Mouse (Mus musculus): ENCODE measurements around the gene C1qa.

The C1qa gene

DNA sequence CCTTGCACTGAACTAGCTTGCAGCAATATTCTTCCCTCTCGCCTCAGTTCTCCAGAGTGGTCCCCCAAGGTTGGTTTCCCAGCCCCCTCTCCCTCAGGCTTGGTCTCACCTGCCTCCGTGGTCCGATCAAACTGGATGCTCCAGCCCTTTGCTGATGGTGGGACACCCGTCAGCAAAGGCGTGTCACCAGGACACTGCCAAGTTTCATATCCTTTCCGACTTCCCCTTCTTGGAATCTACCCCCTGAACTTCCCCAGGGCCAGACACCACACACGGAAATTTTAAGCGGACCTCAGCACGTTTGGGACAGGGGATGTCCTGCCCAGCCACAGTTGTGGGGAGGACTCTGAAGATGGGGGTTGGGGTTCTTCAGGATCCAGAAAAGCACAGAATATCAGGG, at the start of gene C1qa:
Gene C1qa, minus strand, starts transcription at position 167 of the 400 bp plus-strand sequence.
- no peak for DNase-seq

DNA sequence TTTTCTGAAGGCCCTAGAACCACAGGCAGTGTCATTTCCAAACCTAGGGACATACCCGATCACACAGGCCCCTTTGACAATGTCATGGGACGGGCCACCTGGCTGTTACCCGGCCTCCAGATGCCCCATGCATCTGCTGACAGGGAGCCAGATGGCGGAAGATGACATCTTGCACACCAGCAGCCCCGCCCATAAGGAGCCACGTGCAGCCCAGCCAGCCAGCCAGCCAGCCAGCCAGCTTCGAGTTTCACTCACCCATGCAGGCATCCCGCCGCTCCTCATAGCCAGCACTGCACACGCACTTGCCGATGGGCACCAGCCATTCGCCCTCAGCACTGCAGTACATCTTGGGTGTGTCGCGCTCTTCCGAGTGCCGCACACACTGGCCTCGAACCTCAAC, 46.8 kb upstream of the C1qa start:
- no peak for DNase-seq

DNA sequence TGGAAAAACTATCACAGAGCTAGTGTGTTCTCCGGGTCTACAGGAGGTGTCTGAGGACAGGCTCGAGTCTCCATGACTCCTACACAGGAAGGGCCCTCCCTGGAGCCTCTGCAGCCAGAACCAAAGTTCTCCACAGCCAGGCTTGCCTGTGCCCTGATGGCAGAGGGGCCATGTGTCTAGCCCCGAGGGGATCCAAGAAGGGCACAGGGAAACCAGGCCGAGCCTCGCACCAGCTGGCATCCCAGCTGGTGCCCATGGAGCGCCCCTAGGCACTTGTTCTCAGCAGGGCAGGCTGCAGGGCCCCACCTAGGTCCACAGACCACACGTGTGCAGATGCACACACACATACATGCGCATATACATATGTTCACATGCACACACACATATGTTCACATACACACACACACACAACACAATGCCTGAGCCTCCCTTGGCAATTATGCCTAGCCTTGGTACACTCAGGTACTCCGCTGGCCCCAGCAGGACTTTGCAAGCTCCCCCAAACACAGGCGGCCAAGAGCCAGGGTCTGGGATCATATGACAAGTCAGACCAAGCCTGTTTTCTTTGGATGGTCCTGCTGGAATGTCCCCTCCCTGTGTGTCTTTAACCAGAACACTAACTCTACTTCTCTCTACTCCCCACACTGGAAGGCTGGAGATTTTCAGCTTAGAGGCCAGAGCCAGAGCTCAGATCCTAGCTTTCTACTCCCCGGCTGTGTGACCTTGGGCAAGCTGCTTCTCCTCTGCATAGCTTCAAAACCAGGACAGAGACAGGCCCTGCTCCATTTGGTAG, 46.2 kb upstream of the C1qa start:
- DNase-seq = peak; percentile 39 to 51

DNA sequence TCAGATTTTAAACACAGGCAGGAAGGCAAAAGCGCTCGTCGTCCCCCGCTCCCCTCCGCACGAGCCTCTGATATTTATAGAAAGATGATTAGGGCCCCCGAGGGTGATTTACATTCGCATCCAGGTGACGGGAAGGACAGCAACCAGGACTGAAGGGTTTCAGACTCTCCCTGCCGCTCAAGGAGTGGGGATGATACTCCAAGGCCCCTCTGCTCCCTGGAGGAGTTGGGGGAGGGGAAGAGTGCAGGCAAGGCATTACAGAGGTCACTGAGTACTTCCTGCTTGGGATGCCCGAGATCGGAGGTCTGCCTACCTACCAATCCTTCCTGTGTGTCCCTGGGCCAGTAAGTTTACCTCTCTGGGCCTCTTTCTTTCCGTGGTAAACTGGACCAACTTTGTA, 44.6 kb upstream of the C1qa start:
- DNase-seq = no peak

DNA sequence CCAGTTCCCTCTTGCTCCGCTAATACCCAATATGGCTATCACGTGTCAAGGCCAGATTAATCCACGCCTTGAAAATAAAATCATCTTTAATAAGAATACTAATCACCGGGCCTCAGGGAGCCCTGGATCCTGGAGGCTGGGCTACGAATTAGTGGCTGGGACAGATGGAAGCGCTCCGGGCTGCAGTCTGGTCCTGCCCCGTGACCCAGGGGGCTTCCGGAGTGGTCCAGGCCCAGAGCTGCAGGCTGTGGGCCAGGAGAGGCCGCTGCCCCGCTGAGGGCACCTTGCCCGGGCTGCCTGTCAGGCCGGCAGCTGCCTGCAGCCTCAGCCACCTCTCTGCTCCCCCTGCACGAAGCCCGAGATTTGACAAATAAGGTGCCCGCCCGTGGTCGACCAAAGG, 44.2 kb upstream of the C1qa start:
- peak; percentile 68 to 74 for DNase-seq

DNA sequence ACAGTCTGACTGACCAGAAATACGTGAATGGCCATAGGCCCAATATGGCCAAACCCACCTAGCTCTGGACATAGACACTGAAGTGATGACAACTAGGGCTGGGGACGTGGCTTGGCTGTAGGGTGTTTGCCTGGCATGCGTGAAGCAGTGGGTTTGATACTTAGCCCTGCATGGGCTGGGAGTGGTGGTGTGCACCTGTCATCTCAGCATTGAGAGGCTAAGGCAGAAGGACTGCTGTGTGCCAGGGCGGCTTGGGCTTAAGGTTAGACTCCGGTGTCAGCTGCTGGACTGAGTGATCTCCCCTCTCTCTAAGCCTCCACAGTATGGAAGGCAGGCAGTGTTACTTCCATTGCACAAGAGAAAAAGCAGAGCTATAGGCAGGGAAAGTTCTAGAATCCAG, 39.3 kb upstream of the C1qa start:
- DNase-seq = no peak

DNA sequence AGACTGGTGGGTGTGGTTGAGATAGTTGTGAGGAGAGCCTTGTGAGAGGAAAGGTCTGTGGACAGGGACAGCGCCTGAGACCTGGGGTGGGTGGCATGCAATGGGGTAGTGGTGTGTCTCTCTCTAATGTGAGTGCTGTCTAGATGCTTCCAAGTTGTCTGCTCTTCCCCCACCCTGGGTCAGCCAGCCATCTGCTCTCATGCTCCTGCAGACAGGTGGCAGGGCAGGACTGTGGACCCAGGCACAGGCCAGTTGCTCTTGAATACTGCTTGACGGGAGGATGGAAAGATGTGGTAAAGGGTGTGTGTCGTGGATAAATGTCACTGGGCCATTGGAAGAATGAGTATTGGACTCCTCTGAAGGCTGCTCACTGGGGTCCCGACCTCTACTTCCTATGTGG, 38.7 kb upstream of the C1qa start:
- DNase-seq = peak; percentile 67 to 77

DNA sequence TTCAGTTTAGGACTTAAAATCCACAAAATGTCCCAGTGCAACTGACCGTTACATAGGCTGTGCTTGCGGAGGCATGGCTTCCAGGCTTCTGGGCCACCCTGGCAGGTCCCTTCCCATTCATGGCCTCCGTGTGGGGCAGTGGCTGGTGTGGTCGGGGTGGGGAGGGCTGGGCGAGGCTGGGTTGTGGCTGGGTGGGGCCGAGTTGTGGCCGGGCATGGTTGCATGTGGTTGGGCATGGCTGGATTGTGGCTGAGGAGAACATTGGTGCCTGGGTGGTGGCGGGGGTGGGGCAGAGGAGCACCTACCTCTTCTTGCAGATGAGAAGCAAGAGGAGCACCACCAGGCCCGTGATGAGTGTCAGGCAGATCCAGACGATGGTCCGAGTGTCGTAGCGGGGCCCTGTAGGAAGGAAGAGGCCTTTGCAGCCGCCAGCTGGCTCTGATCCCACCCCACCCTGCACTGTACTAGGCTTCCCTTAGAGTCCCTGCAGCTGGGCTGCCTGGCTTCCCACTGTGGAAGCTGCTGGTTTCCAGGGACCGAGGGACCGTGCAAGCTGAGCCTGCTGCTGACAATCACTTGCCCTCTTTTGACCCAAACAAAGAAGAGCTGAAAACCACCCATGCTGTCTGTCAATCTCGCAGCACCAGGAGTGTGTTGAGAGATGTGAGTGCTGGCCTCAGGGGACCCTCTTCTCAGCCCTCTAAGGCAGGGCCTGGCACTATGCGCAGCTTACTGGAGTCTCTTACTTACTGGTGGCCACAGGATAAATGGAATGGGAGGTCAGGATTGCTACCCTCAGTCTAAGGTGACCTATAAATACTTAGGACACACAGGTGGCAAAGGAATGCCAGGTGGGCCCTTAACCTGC, 36.4 kb upstream of the C1qa start:
- no peak for DNase-seq

DNA sequence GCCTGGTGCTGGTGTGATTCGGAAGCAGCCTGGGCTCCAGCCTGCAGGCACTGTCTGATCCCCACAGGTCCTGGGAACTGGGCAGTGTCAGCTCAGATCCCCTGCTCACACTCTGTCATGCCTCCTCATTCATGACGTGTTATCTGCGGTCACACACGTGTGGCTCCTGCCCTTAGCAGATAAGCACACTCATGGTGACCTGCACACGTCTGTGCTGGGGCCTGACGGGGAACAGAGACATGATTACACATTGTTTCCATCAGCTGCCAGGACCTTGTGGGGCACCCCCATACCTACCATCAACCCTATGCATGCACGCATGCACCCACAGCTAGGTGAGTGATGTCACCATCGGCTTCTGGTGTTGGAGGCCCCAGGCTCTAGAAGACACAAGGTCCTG, 31.9 kb upstream of the C1qa start:
- no peak for DNase-seq

DNA sequence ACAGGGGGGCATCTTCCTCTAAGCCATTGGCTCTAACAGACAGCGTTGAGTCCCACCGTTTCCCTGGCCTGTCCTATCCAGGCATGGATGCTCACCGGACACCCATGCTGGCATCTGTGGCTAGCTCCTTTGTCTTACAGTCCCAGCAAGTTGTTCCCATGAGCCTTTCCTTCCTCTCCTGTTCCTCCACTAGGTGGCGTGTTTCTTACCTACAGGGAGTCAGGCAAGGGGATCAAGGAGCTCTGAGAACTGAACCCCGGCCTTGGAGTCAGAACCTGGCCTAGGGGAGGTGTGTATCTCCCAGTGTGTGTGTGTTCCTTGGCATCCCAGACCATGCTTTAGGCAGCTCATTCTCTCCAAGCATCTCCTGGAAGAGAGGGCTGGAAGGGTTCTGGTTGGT, 30.3 kb upstream of the C1qa start:
- DNase-seq = peak; percentile 23 to 57

DNA sequence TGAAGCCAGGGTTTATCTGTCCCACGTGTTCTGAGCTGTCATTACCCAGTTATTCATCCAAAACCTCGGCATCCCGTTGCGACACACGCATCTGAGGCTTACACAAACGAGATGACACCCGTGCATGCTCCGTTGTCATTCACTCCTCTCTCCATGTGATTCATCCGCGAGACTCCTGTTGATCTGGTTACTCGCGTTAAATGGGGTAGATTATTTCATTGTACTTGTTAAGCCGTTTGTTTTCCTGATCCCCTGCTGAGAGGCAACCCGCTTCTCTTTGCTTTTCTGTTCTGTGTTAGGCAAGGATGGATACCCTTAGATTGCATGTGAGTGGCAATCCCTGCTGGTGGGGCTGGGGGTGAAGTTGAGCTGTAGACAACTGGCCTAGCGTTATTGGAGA, 27.2 kb upstream of the C1qa start:
- no peak for DNase-seq

DNA sequence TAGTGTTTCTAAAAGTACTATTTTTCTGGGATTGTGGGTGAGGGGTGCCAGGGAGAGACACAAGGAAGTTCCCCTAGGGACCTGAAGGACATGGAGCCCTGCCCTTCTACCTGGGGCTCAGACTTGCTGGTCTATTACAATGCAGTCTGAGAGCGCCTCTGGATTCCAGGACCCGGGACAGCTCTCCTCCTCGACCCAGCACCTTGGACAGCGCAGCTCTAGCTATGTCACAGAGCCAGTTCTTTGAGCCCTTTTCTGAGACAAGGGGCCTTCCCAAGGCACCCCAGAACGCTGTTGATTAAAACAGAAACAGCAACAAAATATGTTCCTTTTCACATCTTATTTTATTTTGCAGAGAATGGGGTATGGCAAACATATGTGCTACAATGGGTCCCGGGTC, 25.9 kb upstream of the C1qa start:
- no peak for DNase-seq

DNA sequence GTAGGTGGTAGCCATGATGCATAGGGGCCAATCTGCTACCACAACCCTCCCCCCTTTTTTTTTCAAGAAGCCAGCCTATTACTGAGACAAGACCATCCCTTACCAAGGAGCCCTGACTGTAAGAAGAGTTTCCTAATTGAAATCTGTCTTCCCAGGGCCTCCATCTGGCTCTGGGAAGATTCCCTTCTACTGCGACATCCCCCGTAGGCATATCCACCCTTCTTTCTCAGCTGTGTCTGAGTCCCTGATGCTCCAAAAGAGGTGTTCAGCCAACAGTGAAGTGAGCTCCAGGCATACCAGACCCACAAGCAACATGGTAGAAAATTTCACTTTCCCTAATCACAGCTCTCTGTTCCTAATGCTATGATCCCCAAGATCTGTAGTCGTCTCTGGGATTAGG, 20.9 kb upstream of the C1qa start:
- DNase-seq = no peak

DNA sequence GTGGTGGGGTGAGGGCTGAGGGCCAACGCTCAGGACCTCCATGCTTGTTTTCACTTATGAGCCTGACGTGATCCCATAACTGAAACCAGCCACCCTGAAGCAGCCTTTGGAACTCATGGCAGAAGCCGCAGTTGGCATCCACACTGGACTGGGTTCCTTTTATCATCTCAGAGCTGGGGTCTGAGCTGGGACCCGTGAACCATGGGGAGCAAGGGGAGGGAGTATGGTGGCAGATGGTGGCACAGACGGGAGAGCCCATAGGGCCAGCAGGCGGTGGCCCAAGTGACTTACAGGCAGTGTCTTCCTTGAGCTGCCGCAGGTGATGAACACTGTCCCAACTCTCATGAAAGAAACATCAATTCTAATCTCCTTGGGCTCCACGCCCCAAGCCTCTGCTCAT, 20.2 kb upstream of the C1qa start:
- DNase-seq = no peak

DNA sequence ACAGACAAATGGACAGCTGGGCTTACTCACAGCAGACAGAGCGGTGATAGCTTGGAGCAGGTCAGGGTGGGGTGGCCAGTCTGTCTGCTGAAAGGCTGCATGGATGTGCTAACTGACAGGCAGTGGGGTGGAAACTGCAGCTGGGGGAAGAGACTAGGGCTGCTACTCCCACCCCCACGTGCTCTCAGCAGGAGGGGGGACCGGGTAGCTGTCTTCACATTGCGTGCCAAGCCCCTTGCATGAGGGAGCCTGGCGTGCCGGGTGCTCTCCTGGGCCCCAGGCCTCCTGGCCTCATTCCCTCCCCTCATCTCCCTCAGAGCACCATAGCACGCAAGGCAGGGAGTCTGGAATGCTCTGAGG, 18.5 kb upstream of the C1qa start:
- DNase-seq = no peak

DNA sequence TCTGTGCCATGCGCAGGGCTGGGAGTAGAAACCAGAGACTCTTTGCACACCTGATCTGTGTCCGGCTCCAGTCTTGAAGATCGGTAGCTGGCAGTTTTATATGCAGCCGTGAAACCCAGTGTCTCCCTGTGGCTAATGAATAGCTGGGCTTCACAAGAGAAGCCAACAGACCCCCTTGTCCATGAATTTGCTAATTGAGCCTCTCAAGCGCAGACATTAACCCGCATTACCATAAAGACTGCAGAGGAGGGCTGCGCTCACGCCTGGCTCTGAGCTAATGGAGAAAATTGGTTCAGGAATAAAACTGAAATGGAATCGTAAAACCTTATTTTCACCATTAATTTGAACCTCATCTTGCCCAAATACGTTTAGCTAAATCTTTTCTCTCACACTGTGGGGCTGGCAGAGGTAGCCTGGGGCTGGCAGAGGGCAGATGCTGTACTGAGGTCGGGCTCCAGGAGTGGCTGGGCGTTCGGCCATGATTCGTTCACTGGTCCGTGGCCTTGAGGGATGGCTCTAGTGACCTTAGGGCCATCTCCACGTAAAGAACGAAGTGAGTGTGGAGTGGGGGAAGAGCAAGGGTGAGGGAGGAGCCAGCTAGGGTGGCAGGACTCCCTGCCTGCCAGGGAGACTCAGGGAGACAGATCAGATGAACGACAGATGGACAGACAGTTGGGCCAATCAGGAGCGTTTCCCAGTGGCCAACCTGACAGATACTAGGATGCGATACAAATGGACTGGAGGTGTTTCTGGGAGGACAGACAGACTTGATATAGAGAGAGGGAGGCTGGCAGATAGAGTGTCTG, 18.0 kb upstream of the C1qa start:
- peak; percentile 59 to 65 for DNase-seq

DNA sequence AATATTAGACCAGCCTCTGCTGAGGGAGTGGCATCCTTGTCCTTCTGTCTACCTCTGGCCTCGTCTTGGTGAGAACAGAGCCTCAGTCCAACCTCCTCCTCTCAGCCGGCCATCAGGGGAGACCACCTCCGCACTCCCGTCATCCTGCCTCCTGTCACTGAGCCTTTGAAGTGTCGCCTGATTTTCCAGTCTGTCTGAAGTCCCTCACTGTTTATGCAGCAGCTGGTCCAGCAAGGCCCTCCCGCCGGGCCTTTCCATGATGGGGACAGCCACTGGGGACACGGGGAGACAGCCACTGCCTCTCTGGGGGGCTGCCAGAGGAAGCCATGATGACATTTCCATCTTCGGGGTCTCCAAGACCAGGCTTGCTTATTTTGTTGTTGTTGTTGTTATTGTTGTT, 14.2 kb upstream of the C1qa start:
- no peak for DNase-seq

DNA sequence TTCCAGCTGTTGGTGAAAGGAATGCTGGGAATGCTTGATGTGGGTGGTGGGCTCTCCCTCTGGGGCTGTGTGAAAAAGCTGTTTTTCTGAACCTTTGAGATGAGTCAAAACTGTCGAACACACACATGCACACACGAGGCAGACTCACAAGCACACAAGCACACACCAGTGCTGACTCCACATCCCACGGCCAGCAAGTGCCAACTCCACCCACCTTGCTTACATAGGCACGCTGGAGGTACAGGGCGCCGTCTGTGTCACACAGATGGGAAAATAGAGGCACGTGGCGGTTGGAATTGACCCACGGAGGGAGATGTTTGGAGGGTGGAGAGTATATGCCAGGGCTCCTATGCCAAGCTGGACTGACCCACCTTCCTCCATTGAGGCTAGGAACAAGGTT, 13.2 kb upstream of the C1qa start:
- DNase-seq = no peak

DNA sequence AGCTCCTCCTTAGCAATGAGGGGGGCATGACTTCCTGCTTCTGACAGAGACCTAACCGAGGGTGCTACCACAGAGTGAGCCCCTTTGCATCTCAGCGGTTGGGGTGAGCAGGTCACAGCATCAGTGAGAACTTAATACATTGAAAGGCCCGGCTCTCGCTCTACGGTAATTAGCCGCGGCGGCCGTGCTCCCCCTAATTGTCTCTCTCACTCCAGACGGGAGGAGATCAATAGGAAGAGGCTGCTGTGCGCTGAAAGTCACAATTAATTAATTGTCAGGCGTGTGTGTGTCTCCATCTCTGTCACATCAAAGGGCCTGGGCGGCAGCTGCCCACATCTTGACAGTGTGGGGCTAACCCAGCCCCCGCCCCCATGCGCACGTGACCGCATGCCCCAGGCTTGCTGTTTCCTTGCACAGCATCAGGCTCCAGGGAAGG, 12.6 kb upstream of the C1qa start:
- no peak for DNase-seq

DNA sequence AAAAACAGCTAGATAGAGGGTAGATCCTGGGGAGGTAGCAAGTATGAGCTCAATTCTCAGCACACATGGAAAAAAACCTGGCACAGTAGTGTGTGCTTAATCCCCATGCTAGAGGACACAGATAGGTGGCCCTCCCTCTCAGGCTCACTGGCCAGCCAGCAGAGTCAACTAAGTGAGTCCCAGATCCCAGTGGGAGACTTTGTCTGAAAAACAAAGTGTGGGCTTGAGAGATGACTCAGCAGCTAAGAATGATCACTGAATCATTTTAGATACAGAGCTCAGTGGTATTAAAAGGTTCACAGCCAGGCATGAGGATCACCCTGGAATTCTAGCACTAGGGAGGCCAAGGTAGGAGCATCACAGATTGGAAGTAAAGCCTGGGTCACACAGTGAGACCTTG, 9.2 kb upstream of the C1qa start:
- no peak for DNase-seq

DNA sequence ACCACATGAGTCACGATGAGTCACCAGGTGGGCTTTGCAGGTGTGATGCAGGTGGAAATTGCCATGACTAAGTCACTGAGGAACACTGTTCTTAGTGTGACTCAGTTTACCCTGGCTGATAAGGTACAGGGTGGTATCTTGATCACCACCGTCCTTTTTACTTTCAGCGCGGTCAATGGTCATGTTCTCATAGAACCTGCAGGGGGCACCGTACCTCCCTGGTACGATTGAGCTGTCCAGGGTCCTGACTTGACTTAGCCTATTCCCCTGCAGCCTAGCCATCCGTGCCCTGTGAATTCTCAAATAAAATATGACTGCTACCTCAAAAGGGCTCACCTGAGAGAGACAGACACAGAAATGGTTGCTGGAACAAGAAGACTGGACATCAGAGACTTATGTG, 8.4 kb upstream of the C1qa start:
- DNase-seq = peak in 1 of 2 experiments; percentile 31

DNA sequence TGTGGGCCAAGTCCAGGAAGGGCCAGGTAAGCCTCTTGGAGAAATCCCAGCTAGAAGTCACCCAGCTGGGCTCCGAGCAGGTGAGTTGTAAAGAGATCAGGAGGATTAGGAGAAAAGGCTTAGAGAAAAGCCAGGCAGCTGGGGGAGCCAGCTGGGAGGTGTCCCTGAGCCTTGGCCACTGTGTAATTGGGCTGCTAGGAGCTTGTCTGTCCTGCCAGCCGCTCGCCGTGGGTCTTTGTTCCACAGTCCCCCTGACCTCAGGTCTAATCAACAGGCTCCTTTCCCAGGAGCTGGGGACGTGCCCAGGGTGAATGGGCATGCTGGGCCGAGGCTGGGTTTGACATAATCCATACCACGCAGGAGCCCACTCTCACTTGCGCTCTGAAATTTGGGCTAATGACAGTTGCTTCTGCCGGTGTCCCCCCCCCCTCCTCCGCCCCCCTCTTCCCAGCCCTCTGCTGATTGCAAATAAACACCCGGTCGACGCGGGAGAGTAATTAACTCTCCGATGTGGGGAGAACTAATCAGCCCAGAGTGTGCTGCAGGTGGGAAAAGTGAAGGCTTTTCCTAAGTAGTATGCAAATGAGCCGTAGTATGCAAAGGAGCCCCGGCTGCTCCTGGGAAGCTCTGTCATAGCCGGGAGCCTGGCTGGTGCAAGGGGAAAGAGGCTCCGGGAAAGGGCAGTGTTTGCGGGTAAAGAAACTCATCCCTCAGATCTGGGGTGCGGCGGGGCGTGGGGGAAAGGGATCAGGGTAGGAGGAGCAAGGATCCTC, 6.3 kb upstream of the C1qa start:
- no peak for DNase-seq

DNA sequence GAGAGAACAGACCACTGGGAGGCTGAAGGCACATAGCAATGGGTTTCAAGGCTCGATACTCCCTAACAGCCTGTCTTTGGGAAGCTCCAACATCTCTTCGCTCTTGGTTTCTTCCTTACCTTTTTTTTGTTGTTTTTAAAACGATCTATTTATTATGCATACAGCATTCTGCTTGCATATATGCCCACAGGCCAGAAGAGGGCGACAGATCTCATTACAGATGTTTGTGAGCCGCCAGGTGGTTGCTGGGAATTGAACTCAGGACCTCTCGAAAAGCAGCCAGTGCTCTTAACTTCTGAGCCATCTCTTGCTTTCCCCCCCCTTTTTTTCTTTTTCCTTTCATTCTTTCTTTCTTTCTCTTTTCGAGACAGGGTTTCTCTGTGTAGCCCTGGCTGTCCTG, 551 bp upstream of the C1qa start:
- no peak for DNase-seq

Data from cerebellum, postnatal 36 days (tissue).